Mouse (Mus musculus): ENCODE measurements at regions not wholly inside any gene's neighbourhood (a gene's known extent, or its start where the extent isn't known, plus 50 kb on each side); places are given as distances from the start of the nearest gene placed in this dataset.

GRCm38 (mm10) chr6:31085063-31085759 lies 126.3 kb upstream of the Klf14 start:
- no peak for DNase-seq (ENCODE audit: low spot score)

DNA sequence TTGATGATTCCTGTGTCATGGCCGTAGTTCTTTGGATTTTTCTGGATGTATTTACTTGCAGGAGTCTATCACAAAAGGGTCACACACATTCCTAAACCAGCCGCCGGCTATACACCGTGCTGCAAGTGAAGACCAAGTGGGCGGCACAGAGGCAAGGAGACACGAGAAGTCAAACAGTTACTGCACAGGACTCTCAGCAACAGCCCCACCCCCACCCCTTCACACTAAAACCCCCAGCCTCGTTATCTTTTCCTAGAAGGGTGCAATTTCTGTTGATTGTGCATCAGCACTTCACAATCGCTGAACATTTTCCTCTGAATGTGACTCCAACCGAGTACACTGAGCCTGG lies 126.9 kb upstream of the Klf14 start:
- DNase-seq (ENCODE audit: low spot score): no peak

DNA sequence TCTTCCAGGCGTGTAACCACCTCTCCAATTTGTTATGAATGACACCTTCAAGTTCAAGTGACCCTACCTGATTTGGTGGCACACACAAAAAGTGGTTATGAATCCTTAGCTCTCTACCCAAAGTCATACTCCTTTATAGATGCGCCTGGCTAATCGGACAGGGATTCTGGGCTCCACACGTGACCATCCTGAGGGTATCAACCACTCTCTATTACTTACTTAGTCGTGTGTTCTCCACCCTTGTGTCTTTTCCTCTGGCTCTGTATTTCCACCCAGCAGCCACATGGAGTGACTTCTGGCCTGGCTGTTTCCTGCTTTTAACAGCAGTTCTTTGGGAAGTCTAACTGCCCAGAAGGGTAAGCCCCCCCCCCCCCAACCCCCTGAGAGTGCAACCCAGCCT lies 127.4 kb upstream of the Klf14 start:
- no peak for DNase-seq (ENCODE audit: low spot score)

DNA sequence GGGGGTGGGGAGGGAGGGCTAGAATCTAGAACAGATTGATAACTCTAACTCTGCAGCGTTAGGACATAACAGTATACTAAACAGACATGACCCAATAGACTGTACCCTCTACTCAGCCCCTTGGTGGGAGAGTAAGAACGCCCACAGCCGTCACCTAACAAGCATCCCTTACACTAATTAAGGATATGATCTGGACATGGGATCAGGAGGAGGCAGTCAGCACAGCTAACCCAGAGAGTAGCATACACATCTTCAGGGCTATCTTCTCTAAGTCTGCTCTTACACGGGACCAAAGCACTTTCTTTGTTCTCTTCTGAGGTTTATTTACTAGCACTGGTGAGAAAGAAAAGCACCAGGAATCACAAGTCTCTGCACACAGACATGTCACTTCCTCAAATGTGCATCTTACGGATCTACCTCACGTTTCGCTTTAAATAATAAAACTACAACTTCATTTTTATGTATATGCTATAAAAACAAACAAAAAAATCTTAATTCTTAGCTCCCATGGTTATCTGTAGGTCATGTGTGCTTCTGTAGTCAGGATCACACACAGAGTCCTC lies 128.0 kb upstream of the Klf14 start:
- no peak for DNase-seq (ENCODE audit: low spot score)

DNA sequence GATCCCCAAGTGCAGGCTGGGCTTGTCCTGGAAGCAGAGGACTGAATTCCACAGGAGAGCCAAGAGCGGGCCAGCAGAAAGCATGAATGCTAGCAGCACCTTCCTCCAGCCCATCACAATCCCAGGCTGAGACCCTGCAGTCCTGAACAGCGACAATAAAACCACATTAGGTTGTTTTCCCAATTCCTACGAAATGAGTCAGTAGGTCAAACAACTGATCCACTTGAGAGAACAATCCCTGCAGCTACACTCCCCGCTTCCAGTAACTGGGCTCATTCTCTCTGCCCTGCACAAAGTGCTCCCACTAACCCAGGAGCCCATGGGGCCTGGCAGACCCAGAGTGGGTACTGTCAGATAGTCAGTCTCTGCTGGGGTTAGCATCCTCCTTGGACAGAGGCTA lies 128.6 kb upstream of the Klf14 start:
- DNase-seq (ENCODE audit: low spot score): no peak

GRCm38 (mm10) chr6:31088147-31088972 lies 129.5 kb upstream of the Klf14 start:
- DNase-seq (ENCODE audit: low spot score): no peak

- DNase-seq (ENCODE audit: low spot score): no peak
These were observed 130.1 kb upstream of the Klf14 start for GRCm38 (mm10) chr6:31088973-31089368.

GRCm38 (mm10) chr6:31090288-31090687 lies 131.4 kb upstream of the Klf14 start:
- DNase-seq (ENCODE audit: low spot score): no peak

DNA sequence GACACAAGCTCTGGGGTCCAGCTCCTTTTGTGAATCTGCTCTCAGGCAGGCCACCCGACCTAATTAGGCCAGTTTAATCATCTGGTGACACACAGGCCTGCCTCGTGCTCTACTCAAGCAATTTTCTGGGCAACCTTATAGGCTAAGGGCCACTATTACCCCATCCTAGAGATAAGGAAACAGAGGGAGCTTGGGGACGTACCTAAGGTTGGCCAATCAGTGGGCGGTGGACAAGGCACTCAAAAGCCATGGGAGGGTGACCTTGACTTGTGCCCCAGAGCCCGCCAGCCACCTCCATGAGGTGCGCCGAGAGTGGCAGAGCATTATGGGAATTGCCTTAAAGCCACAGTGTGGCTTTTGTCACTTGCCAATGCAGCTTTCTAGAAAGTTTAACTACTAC lies 131.9 kb upstream of the Klf14 start:
- no peak for DNase-seq (ENCODE audit: low spot score)

DNA sequence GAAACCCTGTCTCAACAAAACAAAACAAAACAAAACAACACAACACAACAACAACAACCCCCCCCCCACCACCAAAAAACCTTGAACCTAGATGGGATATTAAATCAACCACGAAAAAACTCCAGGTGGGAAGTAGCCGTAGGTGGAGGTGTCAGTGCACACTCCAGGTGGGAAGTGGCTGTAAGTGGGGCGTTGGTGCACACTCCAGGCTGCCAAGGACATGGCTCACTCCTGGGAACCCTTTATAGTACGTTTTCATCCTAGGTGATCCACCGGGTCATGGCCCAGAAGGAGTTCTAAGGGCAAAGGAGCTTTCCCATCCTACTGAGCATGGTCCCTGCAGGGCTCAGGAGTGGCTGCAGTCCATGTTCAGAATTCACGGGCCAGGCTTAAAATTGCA lies 133.4 kb upstream of the Klf14 start:
- DNase-seq (ENCODE audit: low spot score): no peak

GRCm38 (mm10) chr6:31092760-31093159 lies 133.9 kb upstream of the Klf14 start:
- no peak for DNase-seq (ENCODE audit: low spot score)

- no peak for DNase-seq (ENCODE audit: low spot score)
These were observed 137.3 kb upstream of the Klf14 start for GRCm38 (mm10) chr6:31095943-31096714.

DNA sequence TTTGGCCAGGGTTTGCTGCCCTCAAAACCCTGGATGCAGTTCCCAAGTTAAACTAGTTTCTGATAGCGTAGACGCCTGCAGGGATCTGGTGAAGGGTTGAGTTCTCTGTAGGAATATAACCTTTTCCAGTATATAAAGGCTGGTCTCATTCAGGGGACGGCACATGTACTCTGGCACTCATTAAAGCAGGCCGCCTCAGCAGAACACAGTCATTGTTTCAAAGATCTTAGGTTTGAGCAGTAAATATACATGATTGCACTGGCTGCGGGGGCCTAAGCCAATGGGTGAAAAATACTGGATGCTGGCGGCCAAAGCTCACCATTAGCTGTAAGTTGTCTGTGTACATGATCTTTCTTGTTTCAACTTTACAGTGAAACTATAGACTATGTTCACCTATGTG lies 137.9 kb upstream of the Klf14 start:
- no peak for DNase-seq (ENCODE audit: low spot score)

DNA sequence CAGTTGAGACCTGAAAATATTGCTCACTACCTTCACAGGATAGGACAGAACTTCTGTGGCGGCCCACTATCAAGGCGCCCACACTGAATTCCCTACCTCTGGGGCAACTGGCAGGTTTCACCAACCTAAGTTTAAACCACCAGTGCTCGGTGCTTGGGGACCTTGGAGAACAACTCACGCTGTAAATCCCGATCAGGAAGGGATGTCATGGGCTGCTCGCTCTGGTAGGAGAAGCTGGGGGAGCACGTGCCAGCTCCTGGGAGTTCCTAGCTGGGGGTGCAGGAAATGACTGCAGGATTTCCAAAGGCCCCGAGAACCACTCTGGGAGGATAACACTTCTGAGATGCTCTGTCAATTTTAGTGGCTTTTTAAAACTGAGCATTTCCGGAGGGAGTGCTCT lies 138.4 kb upstream of the Klf14 start:
- DNase-seq (ENCODE audit: low spot score): no peak

GRCm38 (mm10) chr6:31098106-31098505 lies 139.2 kb upstream of the Klf14 start:
- DNase-seq (ENCODE audit: low spot score): no peak

DNA sequence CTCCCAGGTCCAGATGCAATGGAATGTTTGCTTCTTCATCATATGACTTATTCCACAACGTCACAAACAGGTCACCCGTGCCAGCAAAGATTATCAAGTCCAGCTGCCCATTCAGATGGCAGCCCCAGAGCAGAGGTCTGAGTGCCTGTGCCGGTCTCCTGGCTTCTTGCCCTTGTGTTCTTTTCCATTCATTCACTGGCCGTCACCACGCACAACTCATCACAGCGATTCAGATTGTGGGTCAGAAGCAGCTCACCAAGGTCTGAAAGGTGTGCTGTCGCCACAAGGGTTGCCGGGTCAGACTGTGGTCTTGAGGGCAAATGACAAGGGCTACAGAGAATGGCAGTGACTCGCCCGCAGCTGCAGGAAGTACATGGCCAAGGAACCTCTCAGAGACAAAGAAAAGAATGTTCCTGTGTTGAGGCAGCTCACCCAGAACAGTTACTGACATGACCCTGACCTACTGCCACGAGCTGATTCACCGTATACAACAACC lies 141.3 kb upstream of the Klf14 start:
- no peak for DNase-seq (ENCODE audit: low spot score)

- no peak for DNase-seq (ENCODE audit: low spot score)
These were observed 141.9 kb upstream of the Klf14 start for GRCm38 (mm10) chr6:31100749-31101148.

DNA sequence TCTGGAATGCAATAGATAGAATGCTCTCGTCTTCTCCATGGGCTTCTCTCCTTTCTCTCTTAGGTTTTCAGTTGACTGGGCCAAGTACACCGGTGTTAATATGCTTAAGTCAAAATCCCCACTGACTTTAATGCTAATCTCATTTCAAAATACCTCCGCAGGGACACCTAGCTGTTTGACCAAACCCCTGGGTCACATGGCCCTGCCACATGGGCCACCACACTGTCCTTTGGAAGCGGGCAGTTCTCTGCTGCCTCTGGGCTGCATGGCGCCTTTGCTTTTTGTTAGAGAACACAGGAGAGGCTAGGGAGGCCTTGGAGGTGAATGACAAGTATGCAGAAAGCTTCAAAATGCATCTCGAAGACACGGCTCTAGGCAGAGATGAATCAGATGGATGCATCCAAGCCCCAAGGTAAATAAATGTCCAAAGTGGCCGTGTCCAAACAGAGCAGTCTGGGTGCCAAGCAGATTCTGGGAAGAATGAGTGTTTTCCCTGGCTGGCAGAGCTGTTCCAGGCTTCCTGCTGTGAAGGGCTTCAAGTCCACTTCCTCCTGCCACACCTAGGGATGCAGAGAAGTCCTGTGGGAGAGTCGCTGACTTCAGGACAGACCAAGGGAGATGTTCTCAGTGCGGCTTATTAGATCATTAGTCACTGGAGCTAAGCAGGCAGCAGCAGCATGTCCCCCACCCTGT lies 147.4 kb upstream of the Klf14 start:
- no peak for DNase-seq (ENCODE audit: low spot score)

DNA sequence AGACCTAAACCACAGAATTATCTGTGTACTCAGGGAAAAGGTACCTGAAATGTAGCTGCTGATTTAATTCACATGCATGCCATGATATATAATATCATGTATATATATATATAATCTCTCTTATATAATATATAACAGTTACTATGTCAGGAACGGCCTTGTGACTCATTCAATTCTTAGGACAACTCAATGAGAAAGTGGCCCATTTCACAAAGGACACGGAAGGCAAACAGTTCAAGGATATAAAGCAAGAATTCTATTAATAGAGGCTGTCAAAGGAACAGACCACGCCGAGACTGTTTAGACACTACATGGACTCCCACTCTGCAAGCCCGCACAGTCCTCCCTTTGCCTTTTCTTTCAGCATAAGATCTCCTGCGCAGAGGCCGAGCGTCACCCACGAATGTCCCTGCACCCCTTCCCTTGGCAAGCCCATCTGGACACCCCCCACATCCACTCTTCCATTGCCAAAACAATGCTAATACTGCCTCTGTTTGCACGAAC lies 148.0 kb upstream of the Klf14 start:
- DNase-seq (ENCODE audit: low spot score): no peak

DNA sequence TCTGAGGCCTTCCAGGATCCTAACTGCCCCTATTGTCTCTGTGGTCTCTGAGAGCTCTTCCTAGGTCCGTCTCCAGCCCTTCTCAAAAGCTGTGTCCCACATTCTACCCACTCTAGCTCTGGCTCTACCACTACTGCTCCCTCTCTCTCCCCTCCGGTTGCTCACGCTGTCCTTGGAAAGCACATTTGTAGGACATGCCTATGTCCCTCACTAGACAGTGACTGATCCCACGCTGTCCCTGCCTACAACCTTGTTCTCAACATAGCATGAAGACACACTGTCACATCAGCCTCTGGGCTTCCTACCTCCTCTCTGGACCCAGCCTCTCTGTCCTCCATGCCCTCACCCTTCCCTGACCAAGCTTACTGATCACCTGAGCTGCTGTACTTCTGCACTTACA lies 148.5 kb upstream of the Klf14 start:
- DNase-seq (ENCODE audit: low spot score): no peak

GRCm38 (mm10) chr6:31107916-31108685 lies 149.2 kb upstream of the Klf14 start:
- DNase-seq (ENCODE audit: low spot score): no peak

Measured in spleen, adult 12 weeks (tissue).